Mouse (Mus musculus) spleen, adult 2 months (tissue): Measurements from ENCODE around the gene Gm37240. TPM values are rescaled to one million over a fixed set of nuclear protein-coding genes. Genes with fewer than 3 reads are reported as not detected.

Experiments
- DNase-seq, 2 experiments: peaks; one replicate each; pipeline versions ENCODE4 v3.0.0 to v3.0.0-alpha.2; 2012 to 2021; ENCODE audit warnings: low spot score in 2 of 2, low read depth in 1 of 2
- H3K27ac ChIP-seq: fragments of 200-500 bp; 2 replicates; pipeline ENCODE4 v1.5.1; 2012; ENCODE audit warnings: low read length, inconsistent platforms; ENCODE audit not compliant: insufficient read depth
- H3K27me3 ChIP-seq: fragments of 200-500 bp; 2 replicates; pipeline ENCODE4 v1.6.1; 2012; ENCODE audit warnings: mild to moderate bottlenecking, moderate library complexity, low read length, inconsistent platforms; ENCODE audit not compliant: control insufficient read depth, insufficient read depth
- H3K36me3 ChIP-seq: fragments of 200-500 bp; 2 replicates; pipeline ENCODE4 v1.6.1; 2012; ENCODE audit warnings: mild to moderate bottlenecking, low read length, inconsistent platforms; ENCODE audit not compliant: control insufficient read depth, insufficient read depth
- H3K4me1 ChIP-seq: fragments of 200-500 bp; 2 replicates; pipeline ENCODE4 v1.6.1; 2011; ENCODE audit warnings: inconsistent platforms; ENCODE audit not compliant: control insufficient read depth, insufficient read depth, insufficient read length
- H3K4me3 ChIP-seq: fragments of 200-500 bp; 2 replicates; pipeline ENCODE4 v1.5.1; 2011; ENCODE audit warnings: mild to moderate bottlenecking, inconsistent platforms; ENCODE audit not compliant: insufficient read depth, insufficient read length; ENCODE audit errors: extremely low read depth
- CTCF ChIP-seq: fragments of 200-500 bp; IDR thresholded peaks from 2 replicates; pipeline ENCODE4 v1.5.1; 2011; ENCODE audit warnings: mild to moderate bottlenecking, inconsistent platforms; ENCODE audit not compliant: insufficient read depth, insufficient read length, insufficient replicate concordance; ENCODE audit errors: extremely low read depth
- POLR2A ChIP-seq: fragments of 200-500 bp; IDR thresholded peaks from 2 replicates; pipeline ENCODE4 v1.6.1; 2011; ENCODE audit warnings: low read depth, low read length, inconsistent platforms
- WGBS: fragments of 180-500 bp; shearing (Covaris S2); methylation state at CpG from one replicate; pipeline ENCODE4 v1.1.7; 2018; 5-methylcytosine and 5-hydroxymethylcytosine counted together
- polyA plus RNA-seq: library from polyadenylated mRNA; depleted of rRNA; stranded (reverse); fragments of >200 nt; gene quantifications from 2 replicates; pipeline ENCODE4 v1.2.3, GENCODE M21; 2012

Gm37240 gene
- polyA plus RNA-seq, 1 experiment: 1.1 TPM

DNA sequence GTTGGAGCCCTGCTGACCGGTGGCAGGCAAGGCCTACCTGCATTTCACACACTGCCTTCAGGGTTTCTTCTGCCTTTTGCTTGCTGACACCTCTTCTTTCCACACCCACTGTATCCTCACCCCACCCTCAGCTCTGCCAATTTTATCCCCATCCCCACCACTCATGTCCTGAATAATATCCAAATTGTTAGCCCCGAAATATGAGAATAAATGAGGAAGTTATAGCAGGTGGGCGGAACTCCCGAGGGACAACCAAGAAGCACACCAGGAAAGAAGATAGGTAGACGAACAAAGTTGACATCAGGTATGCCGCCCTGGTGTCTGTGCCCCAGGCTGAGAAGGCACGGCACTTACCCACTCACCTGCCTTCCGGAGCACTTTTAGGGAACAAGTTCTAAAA, 1207.8 kb downstream of the Gm37240 start:
- Histone ChIP-seq H3K4me3 (no peak overlapping the region), H3K27me3 (no peaks in the 10 kb centered on the region), H3K27ac (peak overlapping the region; percentile 27), H3K4me1 (peaks cover 45% of the 10 kb centered on the region; the same call in 1 of the 2 replicates), H3K36me3 (no peaks in the 10 kb centered on the region)
- WGBS: 68% methylated on average over 8 of the region's 8 CpGs
- TF ChIP-seq CTCF (no peak), POLR2A (no peak)
- DNase-seq: no peak

DNA sequence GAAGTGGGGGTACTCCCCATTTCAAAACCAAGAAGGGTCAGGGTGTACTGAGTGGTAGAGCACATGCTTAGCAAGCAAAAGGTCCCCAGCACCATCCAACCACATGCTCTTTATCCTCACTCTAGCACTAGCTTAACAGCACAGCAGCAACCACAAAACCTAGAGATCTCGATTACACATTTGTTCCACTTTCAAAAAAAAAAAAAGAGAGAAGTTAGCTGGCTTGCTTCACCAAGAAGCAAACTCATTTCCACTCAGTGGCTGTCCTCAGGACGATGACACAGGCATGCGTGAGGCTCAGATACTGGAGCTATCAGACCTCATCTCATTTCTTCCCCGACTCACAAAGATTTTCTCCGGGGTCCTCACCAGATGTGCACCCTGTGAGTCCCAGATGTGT, 1208.4 kb downstream of the Gm37240 start:
- Histone ChIP-seq H3K36me3 (no peaks in the 10 kb centered on the region), H3K27ac (peak overlapping the region; percentile 39), H3K27me3 (no peaks in the 10 kb centered on the region), H3K4me3 (no peak overlapping the region), H3K4me1 (peaks cover 45% of the 10 kb centered on the region; the same call in 1 of the 2 replicates)
- DNase-seq: peak in 1 of 2 experiments; percentile 50
- TF ChIP-seq POLR2A (no peak), CTCF (no peak)
- 15% methylated on average over 5 of the region's 5 CpGs for whole genome bisulfite sequencing

DNA sequence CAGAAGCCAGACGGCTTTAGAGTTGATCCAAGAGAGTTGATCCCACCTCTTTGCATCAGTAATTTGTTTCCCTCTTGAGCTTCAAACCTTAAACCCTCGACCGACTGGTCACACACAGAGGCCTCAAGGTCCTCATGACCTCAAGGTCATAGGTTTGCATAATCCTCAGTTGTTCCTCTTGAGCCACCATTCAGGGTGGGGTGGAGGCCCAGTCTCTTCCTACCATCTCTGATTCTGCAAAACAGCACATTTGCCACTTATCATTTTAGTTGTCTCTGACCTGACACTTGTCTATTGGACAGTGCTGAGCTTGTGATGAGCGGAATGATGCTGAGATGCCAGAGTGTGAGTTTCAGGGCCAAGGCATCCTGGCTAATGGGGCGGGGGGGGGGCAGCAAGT, 1211.6 kb downstream of the Gm37240 start:
- 84% methylated on average over 5 of the region's 5 CpGs for WGBS

DNA sequence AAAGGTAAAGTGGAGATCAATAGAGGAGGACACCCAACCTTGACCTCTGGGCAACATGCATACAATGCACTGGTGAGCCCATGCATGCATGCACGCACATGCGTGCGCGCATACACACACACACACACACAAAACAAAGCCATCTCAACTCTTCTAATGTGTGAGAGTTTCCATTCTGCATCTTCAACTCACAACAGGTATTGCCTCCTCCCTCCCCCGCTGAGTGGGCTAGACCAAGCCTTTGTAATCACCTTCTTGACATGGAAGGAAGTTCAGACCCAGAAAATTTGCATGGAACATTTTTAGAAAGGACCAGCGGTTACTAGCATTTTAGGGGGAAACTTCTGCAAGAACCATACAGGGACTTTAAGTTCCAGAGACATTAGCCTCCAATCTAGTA, 1213.8 kb downstream of the Gm37240 start:
- Histone ChIP-seq H3K36me3 (no peaks in the 10 kb centered on the region; the same call in 1 of the 2 replicates), H3K4me1 (peaks cover 28% of the 10 kb centered on the region; the same call in 1 of the 2 replicates), H3K27ac (peak overlapping the region; percentile 69), H3K27me3 (no peaks in the 10 kb centered on the region), H3K4me3 (no peak overlapping the region)
- DNase-seq: peak in 1 of 2 experiments; percentile 73
- TF ChIP-seq CTCF (no peak), POLR2A (no peak)
- WGBS: 64% methylated on average over 6 of the region's 6 CpGs

More for the DNA sequence above, 1211.6 kb downstream of the Gm37240 start:
- Histone ChIP-seq H3K36me3 (no peaks in the 10 kb centered on the region; the same call in 1 of the 2 replicates), H3K4me1 (peaks cover 38% of the 10 kb centered on the region; the same call in 1 of the 2 replicates), H3K27me3 (no peaks in the 10 kb centered on the region), H3K4me3 (no peak overlapping the region), H3K27ac (no peak overlapping the region)
- TF ChIP-seq POLR2A (no peak), CTCF (no peak)
- no peak for DNase-seq

DNA sequence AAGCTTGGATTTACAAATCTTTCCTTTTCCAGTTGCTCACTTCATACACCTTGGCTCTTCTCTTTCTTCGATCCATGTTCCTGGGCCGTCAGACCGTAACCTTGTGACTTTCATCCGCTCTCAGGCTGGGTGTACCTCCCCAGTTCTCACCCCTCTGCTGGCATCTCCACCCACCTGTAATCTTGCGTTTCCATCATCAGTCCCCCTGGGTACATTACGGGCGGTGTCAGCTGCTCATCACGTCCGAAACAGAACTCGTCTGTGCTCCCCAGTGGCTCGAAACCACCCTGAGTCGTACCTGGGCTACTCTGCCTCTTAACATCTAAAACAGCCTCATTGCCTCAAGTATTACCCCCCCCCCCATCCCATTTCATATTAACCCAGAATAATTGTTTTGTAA, 1215.2 kb downstream of the Gm37240 start:
- H3K4me3 ChIP-seq: no peak overlapping the region
- WGBS: 77% methylated on average over 12 of the region's 12 CpGs

DNA sequence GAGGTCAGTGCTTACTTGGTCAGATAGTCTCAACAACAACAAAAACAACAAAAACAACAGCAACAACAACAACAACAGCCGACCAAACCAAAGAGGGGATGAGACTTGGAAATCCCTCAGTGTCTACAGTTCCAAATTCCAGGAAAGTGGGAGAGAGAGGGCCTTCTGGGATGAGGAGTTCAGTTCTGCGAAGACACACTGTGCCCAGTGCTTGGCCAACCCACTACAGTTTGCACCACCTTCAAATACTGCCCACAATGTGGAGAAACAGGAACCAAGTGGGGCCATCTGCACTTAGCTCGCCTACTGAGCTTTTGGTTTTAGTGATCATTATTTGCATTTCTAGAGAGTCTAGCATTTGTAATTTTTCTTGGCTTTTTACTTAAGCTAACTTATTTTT, 1218.4 kb downstream of the Gm37240 start:
- Histone ChIP-seq H3K27ac (peak overlapping the region; percentile 44; the same call in 1 of the 2 replicates), H3K36me3 (no peaks in the 10 kb centered on the region; the same call in 1 of the 2 replicates), H3K27me3 (no peaks in the 10 kb centered on the region), H3K4me1 (peaks cover 22% of the 10 kb centered on the region; the same call in 1 of the 2 replicates), H3K4me3 (no peak overlapping the region)
- 44% methylated on average over 3 of the region's 3 CpGs for WGBS
- TF ChIP-seq POLR2A (no peak), CTCF (no peak)
- DNase-seq: no peak

More for the DNA sequence above, 1215.2 kb downstream of the Gm37240 start:
- Histone ChIP-seq H3K27me3 (no peaks in the 10 kb centered on the region), H3K36me3 (no peaks in the 10 kb centered on the region; the same call in 1 of the 2 replicates), H3K4me1 (peaks cover 34% of the 10 kb centered on the region; the same call in 1 of the 2 replicates), H3K27ac (no peak overlapping the region)
- no peak for TF ChIP-seq POLR2A
- TF ChIP-seq CTCF: no peak
- DNase-seq: peak in 1 of 2 experiments; percentile 34
